Mouse (Mus musculus): Measurements from ENCODE around the gene Numa1.
"Not testable (repeated sequence)": the region's sequence is repeated elsewhere in the genome, so short reads cannot be mapped to it uniquely, and the experiment has no call there.

The Numa1 gene

DNA sequence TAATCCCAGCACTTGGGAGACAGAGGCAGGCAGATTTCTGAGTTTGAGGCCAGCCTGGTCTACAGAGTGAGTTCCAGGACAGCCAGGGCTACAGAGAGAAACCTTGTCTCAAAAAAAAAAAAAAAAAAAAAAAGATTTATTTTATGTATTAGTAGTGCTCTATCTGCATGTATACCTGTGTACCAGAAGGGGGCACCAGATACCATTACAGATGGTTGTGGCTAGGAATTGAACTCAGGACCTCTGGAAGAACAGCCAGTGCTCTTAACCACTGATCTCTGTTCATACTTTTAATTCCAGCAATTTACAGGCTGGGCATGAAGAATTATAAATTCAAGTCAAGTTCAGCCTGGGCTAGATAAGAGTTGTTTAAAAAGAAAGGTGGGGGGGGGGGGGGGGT, 114.6 kb downstream of the Numa1 start:
- DNase-seq (ENCODE audit: low spot score in 2 of 2) = not testable (repeated sequence)

DNA sequence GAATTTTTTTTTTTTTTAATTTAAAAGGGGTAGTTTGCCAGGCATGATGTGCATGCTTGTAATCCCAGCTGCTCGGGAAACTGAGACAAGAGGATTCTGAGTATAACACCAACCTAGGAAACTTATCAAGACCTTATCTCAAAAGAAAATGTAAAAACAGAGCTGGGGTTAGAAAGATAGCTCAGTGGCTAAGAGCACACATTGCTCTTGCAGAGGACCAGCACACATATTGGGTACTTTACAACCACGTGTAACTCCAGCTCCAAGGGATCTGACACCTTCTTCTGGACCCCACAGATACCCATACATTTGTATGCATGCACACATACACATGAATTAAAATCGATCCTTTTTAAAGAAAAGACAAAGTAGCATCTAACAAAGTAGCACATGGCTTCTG, 127.4 kb downstream of the Numa1 start:
- no peak for DNase-seq (ENCODE audit: low spot score in 2 of 2)

DNA sequence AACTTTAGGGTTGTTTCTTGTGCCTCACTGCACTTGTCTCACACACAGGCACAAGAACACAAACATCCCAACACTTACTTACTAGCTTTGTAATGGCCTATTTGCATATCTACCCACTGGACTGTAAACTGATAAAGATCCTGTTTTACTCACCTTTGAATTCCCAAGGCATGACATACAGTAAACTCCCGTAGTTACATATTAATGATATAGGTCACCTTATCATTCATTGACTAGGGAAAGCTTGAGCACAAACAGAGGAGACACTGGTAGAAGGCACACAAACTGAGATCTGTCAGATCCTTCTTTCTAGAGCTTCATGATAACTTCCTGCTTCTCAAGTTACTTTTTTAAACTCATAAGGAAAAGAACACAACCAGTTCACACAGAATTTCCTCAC, 128.3 kb downstream of the Numa1 start:
- no peak for DNase-seq (ENCODE audit: low spot score in 2 of 2)

DNA sequence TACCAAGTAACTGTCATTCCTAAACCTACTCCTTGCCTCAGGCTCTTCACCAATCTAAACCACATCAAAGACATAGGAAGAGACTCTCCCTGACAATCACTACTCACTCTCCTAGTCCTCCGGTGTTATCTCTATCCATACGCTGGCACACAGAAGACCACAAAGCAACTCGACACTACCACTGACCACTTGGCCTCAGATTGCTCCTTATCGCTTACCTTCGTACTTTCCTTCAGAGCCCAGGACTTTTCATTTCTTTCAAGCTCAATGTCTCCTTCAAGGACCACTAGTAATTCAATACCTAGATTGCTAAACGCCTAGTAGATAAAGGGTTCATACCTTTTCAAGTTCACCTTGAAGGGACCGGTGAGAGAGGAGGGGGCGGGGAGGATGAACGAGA, 130.0 kb downstream of the Numa1 start:
- DNase-seq (ENCODE audit: low spot score in 2 of 2) = no peak

Measured in natural killer cell, adult 2 months (primary cell).